Mouse (Mus musculus) stomach, postnatal 0 days (tissue): Measurements from ENCODE around the gene Dhcr24. TPM values are rescaled to one million over a fixed set of nuclear protein-coding genes. Genes with fewer than 3 reads are reported as not detected.
A peak's percentile ranks its signal among the peaks of the same experiment; 100 is the strongest.

Experiments
- ATAC-seq: fragments of 200-750 bp; cut with Nextera tagmentation; 2 replicates; pipeline ENCODE4 v1.8.0; 2017; ENCODE audit not compliant: low FRiP score, low TSS enrichment
- DNase-seq: peaks from one replicate; pipeline ENCODE4 v3.0.0-alpha.2; 2016; ENCODE audit warnings: low spot score
- H3K27ac ChIP-seq: fragments of 300-500 bp; sonication (generic); replicated peaks from 2 replicates; pipeline ENCODE4 v1.5.1; 2014; ENCODE audit warnings: mild to moderate bottlenecking, control low read depth
- H3K27me3 ChIP-seq: fragments of 300-500 bp; sonication (generic); 2 replicates; pipeline ENCODE4 v1.6.1; 2014; ENCODE audit warnings: low read length; ENCODE audit not compliant: control insufficient read depth, insufficient read depth
- H3K36me3 ChIP-seq: fragments of 300-500 bp; sonication (generic); 2 replicates; pipeline ENCODE4 v1.6.1; 2014; ENCODE audit warnings: low read length, mixed read lengths; ENCODE audit not compliant: control insufficient read depth, insufficient read depth
- H3K4me1 ChIP-seq: fragments of 300-500 bp; sonication (generic); replicated peaks from 2 replicates; pipeline ENCODE4 v1.6.1; 2014; ENCODE audit warnings: antibody characterized with exemption; ENCODE audit not compliant: control insufficient read depth, insufficient read depth
- H3K4me2 ChIP-seq: fragments of 300-500 bp; sonication (generic); replicated peaks from 2 replicates; pipeline ENCODE4 v1.6.1; 2014; ENCODE audit warnings: low read depth, mild to moderate bottlenecking, control low read depth, moderate library complexity
- H3K4me3 ChIP-seq: fragments of 300-500 bp; sonication (generic); 2 replicates; pipeline ENCODE4 v1.5.1; 2014; ENCODE audit warnings: low read depth, low read length, control low read depth
- H3K9ac ChIP-seq: fragments of 300-500 bp; sonication (generic); 2 replicates; pipeline ENCODE4 v1.6.1; 2014; ENCODE audit warnings: mild to moderate bottlenecking, low read length, control low read depth, mixed read lengths
- H3K9me3 ChIP-seq: fragments of 300-500 bp; sonication (generic); 2 replicates; pipeline ENCODE4 v1.6.1; 2016; ENCODE audit warnings: low read length; ENCODE audit not compliant: control insufficient read depth
- CTCF ChIP-seq: IDR thresholded peaks from 2 replicates; pipeline ENCODE4 v1.5.1; 2016; ENCODE audit warnings: antibody characterized with exemption, low read depth, mild to moderate bottlenecking, moderate library complexity
- EP300 ChIP-seq: optimal IDR thresholded peaks from 2 replicates; pipeline ENCODE3; 2016; ENCODE audit warnings: antibody characterized with exemption
- WGBS: fragments of 180-500 bp; shearing (Covaris S2); extraction: QIAGEN DNeasy Blood & Tissue Kit; methylation state at CpG from one replicate; pipeline ENCODE4 v1.1.7; 2014; 5-methylcytosine and 5-hydroxymethylcytosine counted together
- polyA plus RNA-seq: library from polyadenylated mRNA; unstranded; fragments of >200 nt; fragmentation: Nextera tagmentation; extraction: Ambion mirVana; gene quantifications from 2 replicates; pipeline ENCODE4 v1.2.1, GENCODE M21; 2015

Gene Dhcr24
- polyA plus RNA-seq, 1 experiment from 2014 or later = 7.1 TPM

- DNase-seq (no peak), ATAC-seq (no peak)
- H3K9me3 ChIP-seq = no peaks in the 10 kb centered on the region
- H3K4me3 ChIP-seq = no peak overlapping the region
- no peaks in the 10 kb centered on the region for H3K27me3 ChIP-seq
- WGBS = 77% methylated on average over 11 of the region's 11 CpGs
- H3K27ac ChIP-seq = no peak overlapping the region
- no peaks in the 10 kb centered on the region; the same call in 1 of the 2 replicates for H3K36me3 ChIP-seq
- no peak overlapping the region for H3K9ac ChIP-seq
- H3K4me1 ChIP-seq = peaks cover 10% of the 10 kb centered on the region; the same call in 1 of the 2 replicates
- no peak overlapping the region for H3K4me2 ChIP-seq
- TF ChIP-seq CTCF = no peak
- TF ChIP-seq EP300 = no peak
These were observed 3.3 kb downstream of the Dhcr24 start for GRCm38 (mm10) chr4:106564161-106564560.

GRCm38 (mm10) chr4:106569680-106570079, 8.8 kb downstream of the Dhcr24 start:
- DNase-seq (no peak), ATAC-seq (no peak)
- H3K4me3 ChIP-seq = no peak overlapping the region
- WGBS = 85% methylated on average over 4 of the region's 4 CpGs
- no peaks in the 10 kb centered on the region for H3K4me1 ChIP-seq
- TF ChIP-seq EP300 = no peak
- TF ChIP-seq CTCF = no peak
- no peak overlapping the region for H3K27ac ChIP-seq
- H3K9me3 ChIP-seq = no peaks in the 10 kb centered on the region
- H3K27me3 ChIP-seq = no peaks in the 10 kb centered on the region
- no peak overlapping the region for H3K4me2 ChIP-seq
- H3K36me3 ChIP-seq = peaks cover 21% of the 10 kb centered on the region; the same call in 1 of the 2 replicates
- no peak overlapping the region for H3K9ac ChIP-seq

DNA sequence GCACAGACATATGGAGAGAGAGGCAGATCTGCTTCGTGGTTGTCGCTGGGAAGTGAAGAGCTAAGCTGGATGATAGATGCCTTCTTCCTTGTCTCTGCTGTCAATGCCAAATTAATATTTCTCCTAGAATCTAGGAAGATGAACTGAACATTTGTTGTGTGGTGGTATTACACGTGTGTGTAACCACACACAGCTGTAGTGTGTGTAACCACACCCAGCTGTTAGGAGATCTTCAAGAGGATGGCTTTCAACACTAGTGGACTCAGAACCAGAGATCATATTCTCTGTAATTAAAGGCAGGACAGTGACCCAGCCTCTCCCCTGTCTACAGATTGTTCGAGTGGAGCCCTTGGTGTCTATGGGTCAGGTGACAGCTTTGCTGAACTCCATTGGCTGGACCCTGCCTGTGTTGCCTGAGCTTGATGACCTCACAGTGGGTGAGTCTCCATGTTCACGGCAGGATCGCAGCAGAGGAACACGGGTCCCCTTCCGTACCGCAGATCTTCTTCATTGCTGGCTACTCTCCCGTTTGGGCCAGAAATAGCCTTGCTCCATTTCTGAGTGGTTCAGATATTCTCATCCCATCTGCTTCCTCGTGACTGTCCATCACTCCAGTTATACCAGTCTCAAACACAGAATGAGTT, 10.4 kb downstream of the Dhcr24 start:
- 81% methylated on average over 11 of the region's 11 CpGs for WGBS
- Histone ChIP-seq H3K4me1 (no peaks in the 10 kb centered on the region), H3K9me3 (no peaks in the 10 kb centered on the region), H3K27ac (no peak overlapping the region; the same call in 1 of the 2 replicates), H3K36me3 (peaks cover 25% of the 10 kb centered on the region; the same call in 1 of the 2 replicates), H3K4me2 (no peak overlapping the region), H3K4me3 (no peak overlapping the region), H3K27me3 (no peaks in the 10 kb centered on the region), H3K9ac (no peak overlapping the region)
- TF ChIP-seq EP300 = no peak
- TF ChIP-seq CTCF = no peak
- no peak for ATAC-seq
- no peak for DNase-seq

DNA sequence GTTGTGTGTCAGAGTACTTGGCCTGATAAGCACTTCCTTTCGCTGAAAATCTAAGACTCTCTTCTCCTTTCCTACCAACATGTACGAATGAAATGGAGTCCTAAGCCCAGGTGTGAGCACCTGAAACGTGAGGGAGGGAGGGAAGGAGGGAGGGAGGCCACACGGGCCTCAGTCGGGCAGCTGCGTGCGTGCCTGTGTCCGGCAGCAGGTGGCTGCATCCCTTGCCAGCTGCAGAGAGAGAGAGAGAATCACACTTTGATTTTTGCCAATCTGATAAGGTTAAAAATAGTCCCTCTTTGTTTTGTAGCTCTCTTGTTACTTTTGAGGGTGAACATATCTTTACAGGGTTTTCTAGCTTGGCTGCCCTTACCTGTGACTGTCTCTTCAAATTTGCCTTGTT, 14.2 kb downstream of the Dhcr24 start:
- Histone ChIP-seq H3K36me3 (peaks cover 31% of the 10 kb centered on the region), H3K27ac (no peak overlapping the region), H3K9ac (no peak overlapping the region), H3K4me1 (no peaks in the 10 kb centered on the region; the same call in 1 of the 2 replicates), H3K9me3 (no peaks in the 10 kb centered on the region), H3K4me2 (no peak overlapping the region), H3K4me3 (no peak overlapping the region), H3K27me3 (no peaks in the 10 kb centered on the region)
- DNase-seq (no peak), ATAC-seq (no peak; the same call in 1 of the 2 replicates)
- TF ChIP-seq EP300 = no peak
- TF ChIP-seq CTCF = no peak
- WGBS = 69% methylated on average over 8 of the region's 8 CpGs

GRCm38 (mm10) chr4:106577511-106577910, 16.7 kb downstream of the Dhcr24 start:
- Histone ChIP-seq H3K4me1 (no peaks in the 10 kb centered on the region; the same call in 1 of the 2 replicates), H3K36me3 (peaks cover 28% of the 10 kb centered on the region), H3K4me3 (no peak overlapping the region), H3K27me3 (no peaks in the 10 kb centered on the region), H3K9ac (no peak overlapping the region), H3K9me3 (no peaks in the 10 kb centered on the region), H3K4me2 (no peak overlapping the region), H3K27ac (no peak overlapping the region)
- WGBS = 82% methylated on average over 7 of the region's 7 CpGs
- TF ChIP-seq CTCF = no peak
- no peak for TF ChIP-seq EP300
- DNase-seq (no peak), ATAC-seq (no peak)

GRCm38 (mm10) chr4:106581176-106581864, 20.5 kb downstream of the Dhcr24 start:
- Histone ChIP-seq H3K27ac (peak overlapping the region; percentile 80), H3K4me3 (no peak overlapping the region), H3K4me2 (no peak overlapping the region), H3K9ac (no peak overlapping the region), H3K4me1 (no peaks in the 10 kb centered on the region; the same call in 1 of the 2 replicates), H3K9me3 (no peaks in the 10 kb centered on the region), H3K27me3 (no peaks in the 10 kb centered on the region), H3K36me3 (peaks cover 17% of the 10 kb centered on the region)
- no peak for TF ChIP-seq CTCF
- no peak for TF ChIP-seq EP300
- ATAC-seq (no peak), DNase-seq (no peak)
- 65% methylated on average over 14 of the region's 14 CpGs for WGBS
